Mouse (Mus musculus) spleen, adult 2 months (tissue): Measurements from ENCODE around the gene Apol7a.

Experiments
- CTCF ChIP-seq: fragments of 200-500 bp; IDR thresholded peaks from 2 replicates; pipeline ENCODE4 v1.5.1; 2011; ENCODE audit warnings: mild to moderate bottlenecking, inconsistent platforms; ENCODE audit not compliant: insufficient read depth, insufficient read length, insufficient replicate concordance; ENCODE audit errors: extremely low read depth
- POLR2A ChIP-seq: fragments of 200-500 bp; IDR thresholded peaks from 2 replicates; pipeline ENCODE4 v1.6.1; 2011; ENCODE audit warnings: low read depth, low read length, inconsistent platforms

- TF ChIP-seq POLR2A = no peak
- no peak for TF ChIP-seq CTCF
Observed at GRCm38 (mm10) chr15:77359486-77359885, 39.4 kb downstream of the Apol7a start.
